Mouse (Mus musculus): ENCODE data around the gene Il16.

The Il16 gene

DNA sequence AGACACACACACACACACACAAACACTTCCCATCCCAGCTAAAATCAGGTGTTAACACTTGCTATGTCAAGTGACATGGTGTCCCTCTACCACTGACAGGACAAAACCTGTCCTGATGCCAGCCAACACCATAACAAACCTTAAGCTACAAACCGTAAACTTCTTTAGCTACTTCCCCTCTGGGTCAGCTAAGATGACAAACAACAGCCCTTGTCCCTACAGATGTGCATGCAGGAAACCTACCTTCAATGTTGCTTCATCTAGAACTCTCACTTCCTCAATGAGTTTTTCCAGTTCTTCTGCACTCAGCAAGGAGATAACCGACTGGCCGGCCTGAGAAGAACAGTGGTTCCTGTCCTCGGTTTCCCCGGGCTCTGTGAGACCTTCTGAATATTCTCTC, 94.9 kb downstream of the Il16 start:
- DNase-seq (ENCODE audit: low spot score in 2 of 2) = no peak

DNA sequence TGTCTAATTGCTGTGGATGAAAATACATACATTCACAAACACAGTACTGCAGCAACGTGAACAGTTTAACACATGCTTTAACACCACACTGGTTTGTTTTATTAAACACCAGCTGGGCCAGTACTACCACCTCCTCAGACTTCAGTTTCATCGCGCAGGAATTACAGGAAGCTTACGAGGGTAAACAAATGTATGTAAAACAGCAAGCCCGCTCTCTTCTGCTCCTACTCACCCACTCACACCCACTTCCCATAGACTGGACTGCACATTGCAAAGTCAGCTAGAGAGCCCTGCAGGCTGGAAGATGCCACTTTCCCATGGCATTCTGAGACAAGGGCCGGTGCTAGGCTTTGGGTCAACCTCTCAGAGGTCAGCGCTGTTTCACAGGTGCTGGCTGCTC, 96.7 kb downstream of the Il16 start:
- DNase-seq (ENCODE audit: low spot score in 2 of 2) = no peak

DNA sequence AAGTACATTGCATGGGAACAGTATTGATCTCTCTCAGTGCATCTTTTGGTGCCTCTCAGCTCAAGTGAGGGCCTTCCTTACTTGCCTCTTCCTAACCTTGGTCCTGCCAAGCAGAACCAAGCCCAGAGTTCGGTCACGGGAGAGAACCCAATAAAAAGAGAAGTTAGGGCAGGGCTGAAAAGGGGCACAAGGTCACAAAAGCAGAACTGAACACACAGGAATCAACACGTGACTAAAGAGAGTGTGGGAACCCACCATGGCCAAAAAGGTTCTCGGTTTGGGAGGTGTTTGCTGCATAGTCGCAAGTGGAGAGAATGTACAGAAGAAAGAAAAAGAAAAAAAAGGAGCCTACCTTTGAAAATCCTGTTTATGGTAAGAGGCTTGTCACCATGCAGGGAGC, 100.0 kb downstream of the Il16 start:
- no peak for DNase-seq (ENCODE audit: low spot score in 2 of 2)

DNA sequence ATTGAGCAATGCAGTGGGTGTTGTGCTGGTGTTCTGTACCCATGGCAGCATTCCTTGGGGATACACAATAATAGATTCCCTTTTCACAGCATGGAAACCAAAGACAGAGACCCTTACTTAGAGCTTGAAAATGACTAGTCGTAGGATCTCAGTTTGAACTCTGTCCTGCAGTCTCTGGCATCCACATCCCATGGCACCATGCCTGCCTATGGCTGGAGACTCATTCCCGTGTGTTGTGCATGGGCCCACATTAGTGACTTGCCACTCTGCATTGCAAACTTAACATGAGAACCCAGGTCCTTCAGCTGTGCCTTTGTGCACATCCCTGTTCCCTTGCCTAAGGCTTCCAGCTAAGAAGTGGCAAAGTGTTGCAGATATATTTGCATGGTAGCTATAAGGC, 100.8 kb downstream of the Il16 start:
- DNase-seq (ENCODE audit: low spot score in 2 of 2) = no peak

DNA sequence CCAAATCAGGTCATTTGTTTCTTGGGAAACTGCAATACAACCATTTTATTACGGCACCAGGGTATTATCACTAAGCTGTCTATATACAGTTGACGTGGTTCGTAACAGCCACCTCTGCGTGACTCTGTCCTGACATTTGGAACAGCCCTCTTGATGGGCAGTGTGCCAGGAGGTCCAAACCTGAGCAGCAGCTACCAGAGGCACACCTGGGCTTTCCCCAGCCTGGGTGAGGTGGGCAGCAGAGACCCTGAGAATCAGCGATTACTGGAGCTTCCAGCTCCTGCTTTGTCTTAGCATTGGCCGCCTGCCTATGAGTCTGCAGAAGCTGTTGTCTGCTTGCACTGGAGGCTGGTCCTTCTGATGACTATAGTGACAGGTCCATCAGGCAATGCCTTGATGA, 101.9 kb downstream of the Il16 start:
- DNase-seq (ENCODE audit: low spot score in 2 of 2) = no peak

DNA sequence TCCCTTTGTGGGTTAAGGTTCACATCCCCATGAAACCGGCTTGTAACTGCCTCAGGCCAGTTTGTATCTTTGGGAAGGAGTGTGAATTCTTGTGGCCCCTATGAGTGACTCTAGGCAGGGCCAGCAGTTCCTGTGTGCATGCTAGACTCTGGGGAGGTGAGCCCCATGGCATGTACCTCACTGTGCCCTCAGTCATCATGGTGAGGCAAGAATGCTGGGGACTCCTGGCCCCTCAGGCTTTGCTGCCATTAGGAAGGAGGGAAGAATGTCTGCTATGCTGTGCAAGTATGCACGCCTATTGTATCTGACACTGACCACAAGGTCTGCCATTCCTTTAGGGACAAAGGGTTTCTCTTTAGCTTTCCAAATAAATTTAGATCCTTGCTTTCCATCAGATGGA, 104.4 kb downstream of the Il16 start:
- DNase-seq (ENCODE audit: low spot score in 2 of 2) = no peak

DNA sequence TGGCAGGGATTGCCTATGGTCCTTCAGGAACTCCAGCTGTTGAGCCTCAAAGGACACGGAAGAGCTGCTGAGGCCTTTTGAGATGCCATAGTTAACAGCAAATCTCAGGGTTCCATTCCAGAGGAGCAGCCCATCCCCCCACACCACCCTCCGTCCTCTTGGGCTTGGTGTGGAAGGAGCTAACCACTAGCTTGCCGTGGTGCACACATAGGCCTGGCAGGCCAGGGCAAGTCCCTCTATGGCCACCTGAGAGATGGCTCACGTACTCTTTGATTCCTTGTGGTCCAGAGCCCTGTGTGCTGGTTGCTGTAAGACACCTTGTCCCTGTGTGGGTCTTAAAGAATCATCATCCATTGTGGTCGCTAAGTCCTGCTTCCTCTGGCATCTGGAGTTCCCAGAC, 104.9 kb downstream of the Il16 start:
- no peak for DNase-seq (ENCODE audit: low spot score in 2 of 2)

DNA sequence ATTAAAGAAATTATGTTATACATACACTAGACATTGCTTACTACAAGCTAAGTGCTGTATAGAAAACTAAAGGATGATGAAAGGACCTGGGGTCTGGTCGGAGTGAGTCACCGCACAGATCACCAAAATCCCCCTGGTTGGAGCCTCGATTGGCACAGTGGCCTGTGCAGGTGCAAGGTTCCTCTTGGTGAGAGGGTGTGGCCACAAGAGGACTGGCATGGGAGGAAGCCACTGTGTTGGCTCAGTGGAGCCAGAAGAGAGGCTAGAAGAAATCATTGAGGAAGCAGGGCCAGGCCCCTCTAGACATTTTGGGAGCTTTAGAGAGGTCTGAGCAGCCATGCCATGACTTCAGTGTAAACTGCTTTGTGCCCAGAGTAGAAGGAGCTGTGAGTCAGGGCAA, 106.4 kb downstream of the Il16 start:
- DNase-seq (ENCODE audit: low spot score in 2 of 2) = no peak

DNA sequence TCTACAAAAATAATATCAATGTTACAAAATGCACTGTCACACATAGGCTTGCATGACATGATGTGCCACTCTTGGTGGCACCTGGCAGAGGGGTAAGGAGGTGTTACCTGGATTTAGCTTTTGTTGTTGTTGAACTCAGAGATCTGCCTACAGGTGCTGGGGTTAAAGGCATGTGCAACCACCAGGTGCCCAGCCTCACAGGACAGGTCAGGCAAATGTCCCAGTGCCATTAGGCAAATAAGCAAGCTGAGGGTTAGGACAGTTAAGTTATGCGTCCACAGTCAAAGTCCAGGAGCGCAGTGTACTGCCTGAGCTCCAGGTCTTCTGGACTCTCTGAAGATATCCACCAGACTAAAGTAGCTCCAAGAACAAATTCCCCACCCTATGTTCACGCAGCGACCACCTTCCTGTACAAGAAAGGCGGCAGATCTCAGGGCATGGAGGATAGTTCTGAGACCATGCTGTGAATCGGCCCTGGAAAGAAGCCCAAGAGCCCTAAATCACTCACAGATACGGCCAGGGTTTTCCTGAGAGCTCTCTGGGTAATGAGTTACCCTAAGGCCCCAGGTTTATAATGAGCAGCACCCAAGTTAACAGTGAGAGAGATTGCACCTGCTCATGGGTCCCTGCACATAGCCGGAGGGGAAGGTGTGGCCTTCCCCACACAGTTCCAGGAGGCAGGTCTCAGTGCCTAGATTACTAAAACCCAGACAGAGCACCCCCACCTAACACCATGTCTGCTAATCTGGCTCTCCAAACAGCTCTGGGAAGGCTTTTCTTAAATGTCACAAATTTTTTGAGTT, 107.5 kb downstream of the Il16 start:
- no peak for DNase-seq (ENCODE audit: low spot score in 2 of 2)

DNA sequence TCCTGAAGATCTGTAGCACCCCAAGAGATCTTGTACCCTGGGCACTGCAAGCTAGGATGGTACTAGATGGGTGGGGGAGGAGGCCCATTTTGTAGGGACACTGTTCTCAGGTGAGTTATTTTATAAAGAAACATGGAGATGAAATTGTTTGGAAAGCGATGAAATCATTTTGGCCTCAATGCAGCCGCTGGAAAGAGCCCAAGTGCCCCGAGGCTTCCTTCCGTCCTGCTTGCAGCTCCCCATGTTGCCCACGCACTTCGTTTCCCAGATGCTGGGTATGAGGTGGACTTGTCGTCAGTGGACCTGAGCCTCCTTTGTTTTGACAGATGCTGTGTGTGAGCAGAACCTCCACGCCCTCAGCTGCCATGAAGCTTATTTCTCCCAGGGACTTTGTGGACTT, 109.1 kb downstream of the Il16 start:
- DNase-seq (ENCODE audit: low spot score in 2 of 2) = no peak

DNA sequence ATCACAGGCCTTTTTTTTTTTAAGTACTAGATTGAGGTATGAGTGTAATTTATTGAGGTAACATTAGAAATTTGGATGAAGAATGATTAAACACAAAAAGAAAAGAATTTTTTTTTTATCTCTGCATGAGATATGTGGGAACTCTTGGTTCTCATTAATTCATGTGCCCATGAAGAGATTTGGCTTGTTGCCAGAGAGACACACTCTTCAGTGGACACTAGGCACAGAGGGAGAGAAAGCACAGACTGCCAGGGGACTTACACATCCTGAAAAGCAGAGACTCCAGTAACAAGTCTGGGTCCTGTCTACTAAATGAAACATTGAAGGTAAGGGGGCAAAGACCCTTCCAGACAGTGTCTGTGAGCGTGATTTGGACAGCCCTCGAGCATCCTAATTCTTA, 109.8 kb downstream of the Il16 start:
- DNase-seq (ENCODE audit: low spot score in 2 of 2) = no peak

DNA sequence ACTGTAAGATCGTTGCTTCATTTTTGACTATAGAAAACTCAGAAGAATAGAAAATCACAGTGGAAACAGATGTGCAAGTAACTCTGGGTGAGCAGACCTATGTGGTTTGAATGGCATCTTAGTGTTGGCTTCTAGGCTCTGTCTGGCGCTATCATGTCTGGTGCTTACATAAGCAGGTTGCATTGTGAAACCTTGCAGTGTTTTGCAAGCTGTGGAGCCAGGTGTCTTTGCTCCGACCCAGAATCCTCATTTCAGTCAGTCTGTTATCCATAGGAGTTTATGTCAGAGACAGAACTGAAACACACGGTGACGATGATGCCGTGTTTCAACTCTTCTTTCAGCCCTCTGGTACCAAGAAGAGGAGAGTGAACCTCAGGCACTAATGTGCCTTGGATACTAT, 111.7 kb downstream of the Il16 start:
- DNase-seq (ENCODE audit: low spot score in 2 of 2) = no peak

DNA sequence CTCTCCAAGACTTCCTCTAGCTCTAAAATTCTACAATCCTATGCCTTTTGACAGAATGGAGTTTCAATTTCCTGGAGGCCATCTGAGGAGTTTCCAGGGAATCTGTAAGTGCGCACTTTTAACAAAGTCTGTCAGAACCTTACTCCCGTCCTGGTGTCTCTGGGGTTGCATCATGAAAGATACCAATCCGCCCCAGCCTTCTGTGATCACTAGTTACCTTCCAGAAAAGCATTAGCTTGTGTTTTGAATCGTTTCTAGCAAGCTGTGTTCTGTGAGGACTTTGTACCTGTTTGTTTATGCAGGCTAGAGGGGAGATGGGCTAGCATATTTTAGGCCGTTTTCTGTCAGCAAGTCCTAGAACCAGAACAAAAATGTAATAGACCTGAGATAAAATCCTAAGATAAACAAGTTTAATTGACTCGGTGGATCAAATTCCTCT, 112.8 kb downstream of the Il16 start:
- no peak for DNase-seq (ENCODE audit: low spot score in 2 of 2)

DNA sequence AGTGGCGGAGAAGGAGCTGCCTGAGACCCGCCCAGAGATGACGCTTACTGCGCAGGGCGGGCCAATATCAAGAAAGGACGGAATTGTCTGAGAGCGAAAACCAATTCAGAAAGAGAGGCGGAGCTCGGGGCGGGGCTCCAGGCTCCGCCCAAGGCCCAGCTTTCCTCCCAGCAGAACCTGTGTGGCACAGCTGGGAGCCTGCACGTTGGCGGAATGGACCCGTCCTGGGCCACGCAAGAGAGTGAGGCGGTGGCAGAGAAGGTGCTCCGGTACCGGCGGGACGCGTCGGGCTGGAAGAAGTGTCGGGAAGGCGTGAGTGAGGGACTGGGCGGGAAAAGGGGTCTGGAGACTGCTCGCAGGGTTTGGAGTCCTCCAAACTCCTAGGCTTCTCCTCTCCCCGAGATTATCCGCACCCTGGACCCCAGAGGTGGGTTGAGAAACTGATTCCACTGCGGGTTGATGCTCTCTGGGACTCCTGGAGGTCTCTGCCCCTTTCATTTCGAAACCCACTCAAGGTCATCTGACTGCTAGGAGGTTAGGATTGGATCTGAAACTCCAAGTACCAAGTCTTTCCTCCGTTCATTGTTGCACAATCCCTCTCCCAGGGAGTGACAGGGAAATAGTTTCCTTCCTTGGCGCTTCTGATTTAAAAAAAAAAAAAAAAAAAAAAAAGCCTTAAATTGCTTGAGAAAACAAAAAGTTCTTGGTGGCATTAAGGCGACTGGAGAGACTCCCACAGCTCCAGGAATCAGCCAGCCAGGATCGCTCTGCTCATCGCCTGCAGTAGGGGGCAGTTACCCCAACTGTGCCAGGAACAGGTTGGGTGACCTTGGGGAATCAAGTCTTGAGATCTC, 113.5 kb downstream of the Il16 start, which contains the start of gene Stard5:
Gene Stard5, plus strand, starts transcription at position 132 of the 854 bp plus-strand sequence.
- peak; percentile 80 to 86 for DNase-seq (ENCODE audit: low spot score in 2 of 2)

DNA sequence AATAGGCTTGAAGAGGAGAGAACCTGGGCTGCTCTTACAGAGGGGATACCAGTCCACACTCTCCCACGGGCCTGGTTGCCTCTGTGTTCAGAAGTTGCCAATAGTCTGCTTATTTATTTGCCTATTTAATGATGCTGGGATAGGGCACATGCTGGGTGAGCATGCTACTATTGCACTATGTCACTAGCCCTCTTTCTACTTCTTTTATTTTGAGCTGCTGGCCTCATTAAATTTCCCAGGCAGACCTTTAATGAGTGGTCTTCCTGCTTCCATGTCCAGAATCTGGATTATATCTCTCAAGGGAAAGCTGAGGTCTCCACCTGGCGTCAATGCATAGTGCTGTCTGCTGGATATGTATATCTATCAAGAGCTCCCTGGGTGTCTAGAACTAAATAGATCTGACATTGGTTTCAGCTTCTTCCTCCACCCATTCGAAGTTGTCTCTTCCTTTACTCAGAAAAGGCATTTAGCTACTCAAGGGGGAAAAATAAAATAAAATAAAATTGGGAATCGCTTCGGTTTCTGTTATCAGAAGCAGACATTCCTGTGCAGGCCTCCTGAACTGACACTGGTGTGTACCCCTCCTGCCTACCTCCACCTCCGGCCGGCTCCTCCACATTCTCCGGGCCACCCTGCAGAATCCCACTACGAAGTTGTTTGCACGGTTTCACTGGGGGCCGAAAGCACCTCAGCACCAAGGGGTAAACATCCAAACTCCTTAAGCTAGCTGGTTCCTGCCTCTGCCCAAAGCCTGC, 114.3 kb downstream of the Il16 start:
- no peak for DNase-seq (ENCODE audit: low spot score in 2 of 2)

DNA sequence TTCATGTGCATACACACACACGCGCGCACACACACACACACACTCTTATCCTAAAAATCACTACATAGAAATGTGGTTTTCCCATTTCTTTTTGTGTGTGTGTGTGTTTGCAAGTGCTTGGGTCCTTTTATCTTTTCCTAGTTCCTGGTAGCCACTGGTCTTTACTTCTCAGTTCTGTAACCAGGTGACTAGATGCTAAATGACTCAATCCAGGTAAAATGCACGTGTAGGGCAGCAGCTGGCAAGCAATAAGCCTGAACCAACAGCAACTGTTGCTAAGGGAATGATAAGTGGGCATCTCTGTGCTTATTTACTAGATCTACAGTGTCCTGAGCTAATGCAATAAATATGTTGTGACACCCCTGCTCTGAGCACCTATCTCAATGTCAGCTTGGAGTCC, 118.2 kb downstream of the Il16 start:
- DNase-seq (ENCODE audit: low spot score in 2 of 2) = no peak

DNA sequence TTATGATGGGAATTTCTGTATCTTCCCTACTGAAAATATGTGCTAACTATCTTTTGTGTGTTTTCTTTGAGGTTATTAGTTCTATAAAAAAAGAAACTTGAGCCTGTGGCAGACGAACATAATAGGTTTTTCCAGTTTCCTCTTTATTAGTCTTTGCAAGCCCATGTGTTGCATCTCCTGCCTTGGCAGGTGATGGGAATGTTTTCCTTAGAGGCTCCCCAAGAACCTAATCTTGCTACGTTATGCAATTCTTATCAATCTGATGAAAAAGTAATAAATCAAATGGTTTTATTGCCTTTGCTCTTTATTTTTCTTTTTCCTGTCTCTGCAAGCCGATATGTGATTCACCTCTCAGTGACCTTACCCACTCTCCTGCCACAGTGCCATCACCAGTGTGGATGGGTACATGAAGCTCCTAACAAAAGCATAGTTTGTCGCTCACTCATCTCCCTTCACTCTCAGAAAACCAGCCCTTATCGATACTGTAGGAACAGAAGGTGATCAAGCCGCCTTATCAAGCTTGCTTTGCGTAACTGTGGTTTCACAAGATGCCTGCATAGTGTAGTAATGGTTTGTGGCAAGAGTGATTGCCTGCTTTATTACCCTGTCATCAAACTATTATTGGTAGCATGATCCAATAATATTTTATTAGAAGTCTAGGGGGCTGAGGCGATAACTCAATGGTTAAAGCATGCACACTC, 118.8 kb downstream of the Il16 start:
- no peak for DNase-seq (ENCODE audit: low spot score in 2 of 2)

DNA sequence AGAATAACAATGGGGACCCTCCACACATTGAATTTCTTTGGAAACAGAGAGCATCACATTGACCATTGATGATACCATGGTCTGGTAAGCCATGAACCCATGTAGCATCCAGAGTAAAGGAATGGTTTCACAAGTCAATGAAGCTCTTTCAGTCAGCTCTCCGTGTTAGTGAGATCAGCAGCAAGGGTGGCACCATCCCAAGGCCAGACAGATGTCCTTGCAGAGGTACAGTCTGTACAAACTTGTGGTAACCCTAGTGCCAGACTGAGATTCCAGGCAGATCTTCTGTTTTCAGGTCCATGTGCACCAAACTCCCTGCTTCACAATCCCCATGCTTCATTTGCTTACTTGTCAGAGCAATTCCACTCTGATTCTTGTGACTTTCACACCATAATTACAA, 121.5 kb downstream of the Il16 start:
- DNase-seq (ENCODE audit: low spot score in 2 of 2) = no peak

DNA sequence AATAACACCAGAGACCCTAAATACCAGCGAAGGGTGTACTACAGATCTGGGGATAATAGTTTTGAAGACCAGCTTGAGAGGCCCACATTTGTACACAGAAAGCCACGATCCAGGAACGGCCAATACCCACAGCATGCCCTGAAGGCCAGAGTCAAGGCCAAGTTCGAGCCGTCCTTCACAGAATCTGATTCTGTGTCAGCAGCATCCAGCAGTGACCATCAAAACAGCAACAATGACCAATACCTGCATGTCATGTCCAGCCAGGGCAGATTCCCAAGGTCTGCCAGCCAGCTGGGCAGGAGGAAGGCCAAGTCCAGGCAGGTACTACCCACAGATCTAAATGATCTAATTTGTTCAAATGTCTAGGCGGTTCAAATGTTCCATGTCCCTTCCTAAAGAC, 122.9 kb downstream of the Il16 start:
- DNase-seq (ENCODE audit: low spot score in 2 of 2) = no peak

DNA sequence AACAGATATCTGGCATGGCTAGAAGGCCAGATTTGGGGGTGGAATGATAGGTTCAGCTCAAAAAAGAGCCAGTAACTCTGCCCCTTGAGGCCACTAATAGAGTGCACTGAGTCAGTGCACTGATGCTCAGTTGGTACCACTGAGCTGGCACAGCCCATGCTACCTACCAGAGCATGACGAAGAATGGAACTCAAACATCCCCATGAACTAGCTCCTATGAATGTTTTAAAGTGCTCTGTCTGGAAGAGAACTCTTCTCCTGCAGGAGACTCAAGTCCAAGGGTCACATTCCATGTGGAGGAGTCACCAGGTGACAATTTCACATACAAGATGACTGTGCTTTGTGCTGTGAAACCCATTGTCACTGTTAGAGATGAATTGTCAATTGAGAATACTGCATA, 126.8 kb downstream of the Il16 start:
- no peak for DNase-seq (ENCODE audit: low spot score in 2 of 2)

DNA sequence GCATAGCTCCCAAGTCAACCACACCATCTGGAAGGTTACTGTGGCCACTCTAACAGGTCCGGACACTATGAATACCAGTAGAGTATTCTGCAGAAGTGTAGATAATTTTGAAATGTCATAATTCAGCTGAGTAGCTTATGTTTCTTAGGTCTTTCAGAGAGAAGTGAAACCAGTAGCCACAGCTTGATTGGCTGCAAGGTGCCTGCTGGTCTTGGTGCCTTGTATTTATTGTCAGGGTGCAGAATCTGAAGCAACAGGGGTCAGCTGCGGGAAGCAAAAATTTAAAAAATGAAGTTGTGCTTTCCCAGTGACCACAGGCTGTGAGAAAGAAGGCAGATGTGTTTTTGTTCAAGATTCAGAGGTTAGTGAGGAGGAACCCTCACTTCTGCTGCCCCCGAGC, 129.3 kb downstream of the Il16 start:
- DNase-seq (ENCODE audit: low spot score in 2 of 2) = no peak

DNA sequence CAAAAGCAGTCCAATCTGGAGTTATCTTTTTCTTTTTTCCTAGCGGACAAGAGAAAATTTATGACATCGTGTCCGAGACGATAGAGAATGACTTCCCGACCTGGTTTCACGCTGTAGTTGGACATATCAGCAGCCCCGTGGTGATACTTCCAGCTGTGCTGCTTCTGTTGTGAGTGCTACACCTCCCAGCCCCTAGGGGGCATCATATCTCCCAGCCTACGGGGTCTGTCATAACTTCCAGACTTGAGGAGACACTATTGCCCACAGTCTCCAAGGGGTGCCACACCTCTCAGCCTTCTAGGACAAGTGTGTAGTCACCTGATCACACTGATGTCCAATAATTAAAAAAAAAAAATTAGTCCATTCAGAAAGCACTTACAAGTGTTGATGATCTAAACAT, 129.7 kb downstream of the Il16 start:
- no peak for DNase-seq (ENCODE audit: low spot score in 2 of 2)

All from frontal cortex, postnatal 10 days (tissue).